Mouse (Mus musculus): ENCODE data around the gene Nxt2. TPM values are rescaled to one million over a fixed set of nuclear protein-coding genes. Genes with fewer than 3 reads are reported as not detected.

Gene Nxt2
- 3.9 to 8.1 TPM (median 5.5 TPM) in 4 replicates for total RNA-seq (2023; ENCODE audit: inconsistent age)

DNA sequence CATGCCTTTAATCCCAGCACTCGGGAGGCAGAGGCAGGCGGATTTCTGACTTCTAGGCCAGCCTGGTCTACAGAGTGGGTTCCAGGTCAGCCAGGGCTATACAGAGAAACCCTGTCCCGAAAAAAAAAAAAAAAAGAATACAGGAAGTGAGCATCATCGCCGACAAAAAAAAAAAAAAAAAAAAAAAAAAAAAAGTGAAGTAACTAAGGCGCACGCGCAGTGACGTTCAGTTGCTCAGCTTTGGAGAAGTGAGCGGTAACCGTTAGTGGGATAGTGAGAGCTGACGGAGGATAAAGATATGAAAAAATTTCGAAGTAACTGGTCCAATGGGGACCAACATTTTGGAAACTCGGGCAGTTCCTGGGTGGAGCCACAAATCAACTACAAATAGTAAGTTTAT, at the start of gene Nxt2:
Gene Nxt2 (plus strand): TSS at position 229 of the 400 bp plus-strand sequence.

GRCm38 (mm10) chrX:142196831-142197230, 29.7 kb upstream of the Nxt2 start, which contains the start of gene Gucy2f:
TSS of gene Gucy2f (minus strand) at chrX:142196931.

Other genes with a start within 250 kb of the Nxt2 start
- not detected in 4 replicates for gene Gucy2f, start 29.8 kb upstream of the Nxt2 start, total RNA-seq (2023; ENCODE audit: inconsistent age)
- gene Kcne1l, start 79.5 kb downstream of the Nxt2 start, total RNA-seq (2023; ENCODE audit: inconsistent age), result not detected in 4 replicates
- 16.6 to 19.0 TPM (median 18.6 TPM) in 4 replicates for gene Acsl4, start 163.8 kb downstream of the Nxt2 start, total RNA-seq (2023; ENCODE audit: inconsistent age)

All from B cell, adult (primary cell).